Mouse (Mus musculus) WW6 (cell line): ENCODE measurements at regions not wholly inside any gene's neighbourhood (a gene's known extent, or its start where the extent isn't known, plus 50 kb on each side); places are given as distances from the start of the nearest gene placed in this dataset.

Experiments used
- DNase-seq: peaks from one replicate; pipeline ENCODE4 v3.0.0-alpha.2; 2013; ENCODE audit warnings: low read depth, low spot score

DNA sequence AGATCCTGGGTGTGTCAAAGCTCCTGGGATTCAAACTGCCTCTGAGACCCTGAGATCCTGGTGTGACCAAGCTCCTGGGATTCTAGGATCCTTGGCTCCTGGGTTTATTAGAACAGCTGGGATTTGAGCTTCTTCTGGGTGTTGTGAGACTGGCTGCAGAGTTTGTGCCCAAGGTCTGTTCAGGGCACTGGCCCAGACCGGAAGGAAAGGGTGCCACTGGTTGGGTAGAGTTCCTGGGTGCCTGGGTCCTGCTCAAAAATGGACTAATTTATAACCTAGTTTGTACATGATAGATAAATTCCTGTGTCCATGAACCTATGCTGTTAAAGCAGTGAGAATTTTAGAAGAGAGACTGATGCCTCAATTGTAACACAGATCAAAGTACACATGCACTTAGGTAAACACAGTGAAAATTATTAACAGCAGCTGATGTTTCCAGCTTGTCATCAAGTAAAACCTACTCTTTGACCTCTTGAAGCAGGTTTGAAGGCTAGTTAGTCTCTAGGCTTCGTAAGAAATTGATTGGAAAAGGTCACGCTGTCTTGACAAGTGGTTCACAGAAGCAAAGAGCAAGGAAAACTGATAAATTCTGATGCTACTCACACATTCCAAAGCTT lies 561.2 kb downstream of the 1700064H15Rik start:
- DNase-seq: no peak
